Mouse (Mus musculus): ENCODE measurements around the gene Zmym5. TPM values are rescaled to one million over a fixed set of nuclear protein-coding genes. Genes with fewer than 3 reads are reported as not detected.
"Not testable (repeated sequence)": the region's sequence is repeated elsewhere in the genome, so short reads cannot be mapped to it uniquely, and the experiment has no call there.

The Zmym5 gene
- 27.4 and 31.5 TPM in 2 replicates for polyA plus RNA-seq (2014; fragmentation: Nextera tagmentation; extraction: Ambion mirVana)

DNA sequence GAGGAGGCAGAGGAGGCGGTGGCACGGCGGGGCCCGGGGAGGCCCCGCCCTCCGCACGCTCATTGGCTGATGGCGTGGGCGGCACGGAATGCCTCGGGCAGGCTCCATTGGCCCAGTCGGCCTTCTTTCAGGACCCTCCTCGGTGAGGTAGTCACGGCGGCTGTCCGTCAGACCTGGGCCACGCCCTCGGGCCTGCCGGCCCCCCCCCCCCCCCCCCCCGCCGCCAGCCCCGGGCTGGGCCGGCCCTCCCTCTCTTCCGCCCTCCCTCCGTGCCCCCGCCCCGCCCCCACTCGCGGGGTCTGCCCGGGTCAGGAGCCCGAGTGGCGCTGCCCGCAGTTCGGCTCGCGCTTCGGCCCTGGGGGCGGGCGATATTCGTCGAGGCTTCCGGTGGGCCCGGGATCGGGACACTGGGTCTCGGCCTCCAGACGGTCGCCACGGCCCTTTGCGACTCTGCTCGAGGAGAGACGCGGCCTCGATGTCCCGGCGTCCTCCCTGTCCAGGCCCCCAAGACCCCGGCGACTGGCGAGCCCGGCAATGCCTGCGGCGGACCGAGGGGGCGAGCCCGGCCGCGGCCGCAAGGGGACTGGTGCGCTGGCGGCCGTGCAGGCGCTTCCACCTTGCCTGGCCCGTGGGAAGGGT, at the start of gene Zmym5:
Gene Zmym5, minus strand, starts transcription at position 16 of the 639 bp plus-strand sequence.
- H3K9me3 ChIP-seq (ENCODE audit: control insufficient read depth, low read length); H3K36me3 ChIP-seq (ENCODE audit: control insufficient read depth, insufficient read depth, low read length); H3K4me1 ChIP-seq (ENCODE audit: control insufficient read depth, insufficient read depth, low read length); H3K27me3 ChIP-seq (ENCODE audit: control insufficient read depth, insufficient read depth, low read length): not testable (repeated sequence)
- WGBS, result 0% methylated on average over 23 of the region's 72 CpGs
- H3K4me3 ChIP-seq (ENCODE audit: low read length), result peak within 1 kb of the TSS; percentile 67
- peak within 1 kb of the TSS; percentile 89 for H3K9ac ChIP-seq (ENCODE audit: low read depth, low read length)
- peak; percentile 98 for ATAC-seq (ENCODE audit: low FRiP score, low TSS enrichment)
- H3K4me2 ChIP-seq (replicated peaks; ENCODE audit: low read depth, low read length), result peak within 1 kb of the TSS; percentile 62
- H3K27ac ChIP-seq (ENCODE audit: low read depth, low read length), result peak within 1 kb of the TSS; percentile 95

GRCm38 (mm10) chr14:56849681-56850080, 38.2 kb upstream of the Zmym5 start:
- no peak for ATAC-seq (ENCODE audit: low FRiP score, low TSS enrichment)
- Histone ChIP-seq H3K4me3 (ENCODE audit: low read length) (no peak overlapping the region), H3K9me3 (ENCODE audit: control insufficient read depth, low read length) (peaks cover 17% of the 10 kb centered on the region), H3K9ac (ENCODE audit: low read depth, low read length) (no peak overlapping the region), H3K4me2 (replicated peaks; ENCODE audit: low read depth, low read length) (no peak overlapping the region), H3K27ac (ENCODE audit: low read depth, low read length) (no peak overlapping the region), H3K27me3 (ENCODE audit: control insufficient read depth, insufficient read depth, low read length) (no peaks in the 10 kb centered on the region), H3K36me3 (ENCODE audit: control insufficient read depth, insufficient read depth, low read length) (no peaks in the 10 kb centered on the region), H3K4me1 (ENCODE audit: control insufficient read depth, insufficient read depth, low read length) (no peaks in the 10 kb centered on the region)
- 66% methylated on average over 2 of the region's 2 CpGs for WGBS

DNA sequence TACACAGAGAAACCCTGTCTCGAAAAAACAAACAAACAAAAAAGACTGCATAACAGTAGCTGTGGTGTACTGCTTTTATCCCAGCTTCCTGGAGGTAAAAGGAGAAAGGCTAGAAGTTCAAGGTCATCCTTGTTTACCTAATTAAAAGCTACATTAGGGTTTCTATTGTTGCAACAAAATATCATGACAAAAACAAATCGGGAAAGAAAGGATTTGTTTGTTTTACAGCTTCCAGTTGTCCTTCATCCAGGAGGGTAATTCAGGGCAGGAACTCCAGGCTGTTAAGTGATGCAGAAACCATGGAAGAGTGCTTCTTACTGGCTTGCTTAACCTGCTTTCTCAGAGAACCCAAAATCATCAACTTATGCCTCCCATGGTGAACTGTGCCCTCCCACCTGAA, 36.8 kb upstream of the Zmym5 start:
- Histone ChIP-seq H3K36me3 (ENCODE audit: control insufficient read depth, insufficient read depth, low read length) (no peaks in the 10 kb centered on the region), H3K9me3 (ENCODE audit: control insufficient read depth, low read length) (peaks cover 4% of the 10 kb centered on the region; the same call in 1 of the 2 replicates), H3K27ac (ENCODE audit: low read depth, low read length) (no peak overlapping the region), H3K4me2 (replicated peaks; ENCODE audit: low read depth, low read length) (no peak overlapping the region), H3K4me3 (ENCODE audit: low read length) (no peak overlapping the region), H3K9ac (ENCODE audit: low read depth, low read length) (no peak overlapping the region), H3K27me3 (ENCODE audit: control insufficient read depth, insufficient read depth, low read length) (no peaks in the 10 kb centered on the region), H3K4me1 (ENCODE audit: control insufficient read depth, insufficient read depth, low read length) (peaks cover 3% of the 10 kb centered on the region; the same call in 1 of the 2 replicates)
- ATAC-seq (ENCODE audit: low FRiP score, low TSS enrichment), result no peak
- WGBS, result 62% methylated on average over 2 of the region's 2 CpGs

GRCm38 (mm10) chr14:56844507-56844906, 33.0 kb upstream of the Zmym5 start:
- WGBS, result 15% methylated on average over 2 of the region's 2 CpGs
- Histone ChIP-seq H3K9me3 (ENCODE audit: control insufficient read depth, low read length) (no peaks in the 10 kb centered on the region), H3K9ac (ENCODE audit: low read depth, low read length) (no peak overlapping the region), H3K4me3 (ENCODE audit: low read length) (no peak overlapping the region), H3K4me2 (replicated peaks; ENCODE audit: low read depth, low read length) (no peak overlapping the region), H3K27me3 (ENCODE audit: control insufficient read depth, insufficient read depth, low read length) (no peaks in the 10 kb centered on the region), H3K36me3 (ENCODE audit: control insufficient read depth, insufficient read depth, low read length) (no peaks in the 10 kb centered on the region), H3K4me1 (ENCODE audit: control insufficient read depth, insufficient read depth, low read length) (peaks cover 3% of the 10 kb centered on the region; the same call in 1 of the 2 replicates), H3K27ac (ENCODE audit: low read depth, low read length) (no peak overlapping the region)
- no peak for ATAC-seq (ENCODE audit: low FRiP score, low TSS enrichment)

- WGBS, result 24% methylated on average over 4 of the region's 4 CpGs
- Histone ChIP-seq H3K9me3 (ENCODE audit: control insufficient read depth, low read length) (no peaks in the 10 kb centered on the region), H3K9ac (ENCODE audit: low read depth, low read length) (no peak overlapping the region), H3K4me3 (ENCODE audit: low read length) (no peak overlapping the region), H3K36me3 (ENCODE audit: control insufficient read depth, insufficient read depth, low read length) (no peaks in the 10 kb centered on the region), H3K27me3 (ENCODE audit: control insufficient read depth, insufficient read depth, low read length) (no peaks in the 10 kb centered on the region), H3K4me2 (replicated peaks; ENCODE audit: low read depth, low read length) (no peak overlapping the region), H3K4me1 (ENCODE audit: control insufficient read depth, insufficient read depth, low read length) (peaks cover 3% of the 10 kb centered on the region; the same call in 1 of the 2 replicates), H3K27ac (ENCODE audit: low read depth, low read length) (no peak overlapping the region)
- ATAC-seq (ENCODE audit: low FRiP score, low TSS enrichment), result no peak
Observed at GRCm38 (mm10) chr14:56844033-56844432, 32.5 kb upstream of the Zmym5 start.

DNA sequence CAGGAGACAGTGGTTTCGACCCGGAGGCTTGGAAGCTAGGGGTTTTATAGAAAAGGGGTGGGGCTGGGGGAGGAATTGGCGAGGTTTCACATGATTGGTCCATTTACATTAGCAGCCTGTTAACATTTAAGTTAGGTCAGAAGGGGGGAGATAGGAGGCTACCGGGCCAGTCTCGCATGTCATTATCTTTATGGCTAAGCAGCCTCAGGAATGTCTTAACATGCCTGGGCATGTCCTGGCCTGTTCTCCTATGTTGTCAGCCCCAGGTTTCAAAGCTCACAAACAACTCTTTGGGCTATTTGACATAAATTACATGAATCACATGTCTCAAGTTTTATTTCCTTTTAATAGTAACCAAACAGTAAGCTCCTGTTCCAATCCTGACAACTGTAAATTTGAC, 23.1 kb upstream of the Zmym5 start:
- H3K27me3 ChIP-seq (ENCODE audit: control insufficient read depth, insufficient read depth, low read length); H3K9ac ChIP-seq (ENCODE audit: low read depth, low read length); H3K4me2 ChIP-seq (replicated peaks; ENCODE audit: low read depth, low read length); ATAC-seq (ENCODE audit: low FRiP score, low TSS enrichment); H3K9me3 ChIP-seq (ENCODE audit: control insufficient read depth, low read length); H3K27ac ChIP-seq (ENCODE audit: low read depth, low read length); H3K4me3 ChIP-seq (ENCODE audit: low read length); H3K4me1 ChIP-seq (ENCODE audit: control insufficient read depth, insufficient read depth, low read length); H3K36me3 ChIP-seq (ENCODE audit: control insufficient read depth, insufficient read depth, low read length): not testable (repeated sequence)
- 75% methylated on average over 5 of the region's 5 CpGs for WGBS

DNA sequence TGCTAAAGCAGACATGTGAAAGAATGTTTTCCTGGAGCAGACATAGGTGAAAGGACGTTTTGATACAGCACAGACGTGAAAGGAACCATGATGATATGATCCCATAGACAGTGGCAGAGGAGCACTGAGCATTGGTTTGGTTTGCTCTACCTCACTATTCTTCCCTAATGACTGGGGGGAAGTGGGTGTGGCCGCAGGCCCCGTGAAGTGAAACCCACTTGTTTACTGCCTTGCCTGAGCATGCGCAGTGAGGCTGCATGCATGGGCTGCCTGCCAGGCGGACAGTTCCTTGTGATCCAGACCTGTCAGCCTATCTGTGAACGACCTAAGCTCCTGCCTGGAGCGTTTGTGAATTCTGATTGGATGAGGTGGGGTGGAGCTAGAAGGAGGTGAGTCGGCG, 21.7 kb upstream of the Zmym5 start:
- H3K27me3 ChIP-seq (ENCODE audit: control insufficient read depth, insufficient read depth, low read length); ATAC-seq (ENCODE audit: low FRiP score, low TSS enrichment); H3K4me1 ChIP-seq (ENCODE audit: control insufficient read depth, insufficient read depth, low read length); H3K27ac ChIP-seq (ENCODE audit: low read depth, low read length); H3K9me3 ChIP-seq (ENCODE audit: control insufficient read depth, low read length); H3K4me2 ChIP-seq (replicated peaks; ENCODE audit: low read depth, low read length); H3K36me3 ChIP-seq (ENCODE audit: control insufficient read depth, insufficient read depth, low read length); H3K9ac ChIP-seq (ENCODE audit: low read depth, low read length); H3K4me3 ChIP-seq (ENCODE audit: low read length): not testable (repeated sequence)
- 65% methylated on average over 10 of the region's 10 CpGs for WGBS

DNA sequence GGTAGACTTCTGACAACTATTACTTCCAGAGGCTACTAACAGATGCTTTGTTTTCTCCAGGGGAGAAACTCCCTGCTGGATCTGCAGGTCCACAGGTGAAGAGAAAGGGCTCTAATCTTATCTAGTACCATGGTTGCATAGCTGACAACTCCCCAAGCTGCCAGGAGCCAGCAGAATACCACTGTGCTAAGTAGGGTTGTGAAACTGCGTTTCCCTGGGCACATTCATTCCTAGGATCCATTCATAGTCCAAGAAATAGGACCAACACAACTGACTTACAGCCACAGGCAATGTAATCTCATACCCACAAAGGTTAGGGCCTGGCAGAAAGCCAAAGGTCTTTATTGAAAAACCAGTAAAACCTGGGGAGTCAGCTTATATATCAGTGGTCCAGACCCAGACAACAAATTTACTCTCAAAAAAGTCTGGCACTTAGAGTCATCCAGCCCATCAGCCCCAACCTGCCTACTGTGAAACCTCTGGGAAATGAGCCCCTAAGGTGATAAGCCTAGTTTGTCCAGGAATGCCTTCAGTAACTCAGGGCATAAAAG, 21.1 kb upstream of the Zmym5 start:
- Histone ChIP-seq H3K9me3 (ENCODE audit: control insufficient read depth, low read length) (no peaks in the 10 kb centered on the region), H3K4me2 (replicated peaks; ENCODE audit: low read depth, low read length) (no peak overlapping the region), H3K27me3 (ENCODE audit: control insufficient read depth, insufficient read depth, low read length) (no peaks in the 10 kb centered on the region), H3K27ac (ENCODE audit: low read depth, low read length) (no peak overlapping the region), H3K36me3 (ENCODE audit: control insufficient read depth, insufficient read depth, low read length) (no peaks in the 10 kb centered on the region), H3K4me1 (ENCODE audit: control insufficient read depth, insufficient read depth, low read length) (no peaks in the 10 kb centered on the region), H3K9ac (ENCODE audit: low read depth, low read length) (no peak overlapping the region), H3K4me3 (ENCODE audit: low read length) (no peak overlapping the region)
- 71% methylated on average over 1 of the region's 1 CpGs for WGBS
- no peak for ATAC-seq (ENCODE audit: low FRiP score, low TSS enrichment)

DNA sequence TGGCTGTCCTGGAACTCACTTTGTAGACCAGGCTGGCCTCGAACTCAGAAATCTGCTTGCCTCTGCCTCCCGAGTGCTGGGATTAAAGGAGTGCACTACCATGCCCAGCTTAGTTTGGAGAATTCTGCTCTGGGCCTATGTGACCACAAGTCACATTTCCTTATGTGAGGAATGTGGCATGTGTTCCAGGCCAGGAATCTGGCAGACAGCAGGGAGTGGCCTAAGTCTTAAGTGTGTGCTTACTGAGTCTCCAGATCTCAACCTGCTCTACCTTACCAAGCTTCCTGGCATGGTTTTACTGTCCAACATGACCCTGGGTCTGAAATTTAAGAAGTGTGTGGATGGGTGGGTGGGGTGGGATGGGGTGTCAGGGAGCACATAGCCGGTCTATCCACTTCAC, 20.6 kb upstream of the Zmym5 start:
- Histone ChIP-seq H3K27me3 (ENCODE audit: control insufficient read depth, insufficient read depth, low read length) (no peaks in the 10 kb centered on the region), H3K4me1 (ENCODE audit: control insufficient read depth, insufficient read depth, low read length) (no peaks in the 10 kb centered on the region), H3K27ac (ENCODE audit: low read depth, low read length) (no peak overlapping the region), H3K9me3 (ENCODE audit: control insufficient read depth, low read length) (no peaks in the 10 kb centered on the region), H3K36me3 (ENCODE audit: control insufficient read depth, insufficient read depth, low read length) (no peaks in the 10 kb centered on the region), H3K4me2 (replicated peaks; ENCODE audit: low read depth, low read length) (no peak overlapping the region), H3K4me3 (ENCODE audit: low read length) (no peak overlapping the region), H3K9ac (ENCODE audit: low read depth, low read length) (no peak overlapping the region)
- WGBS, result 88% methylated on average over 3 of the region's 3 CpGs
- no peak for ATAC-seq (ENCODE audit: low FRiP score, low TSS enrichment)

All from kidney, embryonic 14.5 days (tissue).